Mouse (Mus musculus) ES-Bruce4 (cell line): Measurements from ENCODE around the gene Pbld1. TPM values are rescaled to one million over a fixed set of nuclear protein-coding genes. Genes with fewer than 3 reads are reported as not detected.
A peak's percentile ranks its signal among the peaks of the same experiment; 100 is the strongest.

Source experiments
- H3K27ac ChIP-seq: 2 replicates; pipeline ENCODE4 v1.5.1; 2012; ENCODE audit warnings: low read length, inconsistent platforms; ENCODE audit not compliant: insufficient read depth
- H3K27me3 ChIP-seq: 2 replicates; pipeline ENCODE4 v1.6.1; 2012; ENCODE audit warnings: mild to moderate bottlenecking, low read length, inconsistent platforms; ENCODE audit not compliant: control insufficient read depth, poor library complexity, insufficient read depth, severe bottlenecking
- H3K36me3 ChIP-seq: 2 replicates; pipeline ENCODE4 v1.6.1; 2012; ENCODE audit warnings: inconsistent platforms, mild to moderate bottlenecking, low read length, moderate library complexity; ENCODE audit not compliant: control insufficient read depth, poor library complexity, insufficient read depth, severe bottlenecking
- H3K4me1 ChIP-seq: one replicate; pipeline ENCODE4 v1.8.1; 2011; ENCODE audit warnings: low read length; ENCODE audit not compliant: control insufficient read depth, insufficient read depth
- H3K4me3 ChIP-seq: 2 replicates; pipeline ENCODE4 v1.5.1; 2011; ENCODE audit warnings: low read depth, mild to moderate bottlenecking, low read length
- H3K9ac ChIP-seq: 2 replicates; pipeline ENCODE4 v1.6.1; 2012; ENCODE audit warnings: low read depth, mild to moderate bottlenecking, inconsistent platforms; ENCODE audit not compliant: poor library complexity, severe bottlenecking
- H3K9me3 ChIP-seq: replicated peaks from 2 replicates; pipeline ENCODE4 v1.6.1; 2012; ENCODE audit warnings: mild to moderate bottlenecking, low read length, inconsistent platforms; ENCODE audit not compliant: control insufficient read depth, poor library complexity, insufficient read depth, severe bottlenecking
- CTCF ChIP-seq: IDR thresholded peaks from one replicate; pipeline ENCODE4 v1.8.1; 2011; ENCODE audit warnings: low read depth, low read length
- EP300 ChIP-seq: IDR thresholded peaks from 2 replicates; pipeline ENCODE4 v1.6.1; 2011; ENCODE audit warnings: low read depth, low read length; ENCODE audit not compliant: insufficient read depth
- POLR2A ChIP-seq: IDR thresholded peaks from one replicate; pipeline ENCODE4 v1.8.1; 2011; ENCODE audit warnings: low read length; ENCODE audit not compliant: insufficient read depth
- polyA plus RNA-seq: library from polyadenylated mRNA; stranded (reverse); fragments of >200 nt; gene quantifications from 2 replicates; pipeline ENCODE4 v1.2.4, GENCODE M21; 2011; ENCODE audit warnings: low read depth; ENCODE audit not compliant: missing spikeins, insufficient read depth, insufficient read length

The Pbld1 gene
- polyA plus RNA-seq, 1 experiment, result not detected

DNA sequence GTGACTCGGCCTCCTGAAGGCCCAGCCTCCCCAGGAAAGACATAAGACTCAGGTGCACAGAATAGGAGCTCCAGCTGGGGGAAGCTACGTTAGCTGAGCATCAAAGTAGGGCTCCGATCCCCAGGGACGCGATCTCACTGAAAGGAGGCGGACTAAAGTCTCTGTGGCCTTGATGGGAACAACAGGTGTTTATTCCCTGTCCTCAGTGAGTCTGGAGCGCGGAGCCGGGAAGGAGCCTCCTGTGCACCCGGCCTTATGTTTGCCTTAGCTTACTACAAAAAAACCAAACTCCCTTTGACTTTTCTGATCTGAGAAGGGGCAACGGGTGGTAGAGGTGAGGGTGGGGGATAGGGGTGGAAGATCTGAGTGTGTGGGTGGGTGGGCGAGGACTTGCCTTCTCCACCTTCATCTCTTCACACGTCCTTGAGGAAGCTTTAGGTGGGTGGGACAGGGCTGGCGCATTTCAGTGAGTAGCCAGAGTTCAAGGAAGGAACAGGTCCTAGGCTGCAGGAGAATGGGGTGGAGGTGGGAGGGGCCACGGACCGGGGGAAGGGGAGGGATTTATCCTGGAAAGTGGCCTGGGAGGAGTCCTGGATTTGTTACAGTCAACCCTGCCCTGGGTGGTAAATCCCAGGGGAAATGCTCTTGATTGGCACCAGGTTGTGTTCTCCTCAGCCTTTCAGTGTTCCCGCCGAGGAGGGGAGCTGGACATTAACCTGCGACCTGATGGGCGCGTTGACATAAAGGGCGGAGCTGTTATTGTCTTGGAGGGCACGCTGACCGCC is 2.8 kb upstream of the Pbld1 start:
- no peaks in the 10 kb centered on the region for H3K9me3 ChIP-seq
- H3K27me3 ChIP-seq, result no peaks in the 10 kb centered on the region
- H3K9ac ChIP-seq, result no peak overlapping the region
- no peaks in the 10 kb centered on the region for H3K4me1 ChIP-seq
- no peaks in the 10 kb centered on the region for H3K36me3 ChIP-seq
- H3K27ac ChIP-seq, result no peak overlapping the region
- peak overlapping the region; percentile 15 for H3K4me3 ChIP-seq
- peak; percentile 30 for TF ChIP-seq POLR2A
- no peak for TF ChIP-seq EP300

- Histone ChIP-seq H3K9ac (no peak overlapping the region), H3K9me3 (no peaks in the 10 kb centered on the region), H3K4me3 (no peak overlapping the region), H3K27ac (no peak overlapping the region), H3K4me1 (no peaks in the 10 kb centered on the region), H3K36me3 (no peaks in the 10 kb centered on the region), H3K27me3 (no peaks in the 10 kb centered on the region)
- TF ChIP-seq POLR2A (no peak), CTCF (no peak), EP300 (no peak)
Observed at GRCm38 (mm10) chr10:63060406-63060805, 444 bp downstream of the Pbld1 start.

GRCm38 (mm10) chr10:63061266-63061665 is 1.3 kb downstream of the Pbld1 start:
- Histone ChIP-seq H3K4me3 (peak overlapping the region; percentile 40), H3K9ac (0 out of 2 replicates have a peak overlapping the region, but pooled peaks have one; percentile 12), H3K4me1 (no peaks in the 10 kb centered on the region), H3K9me3 (no peaks in the 10 kb centered on the region), H3K27ac (no peak overlapping the region), H3K27me3 (no peaks in the 10 kb centered on the region), H3K36me3 (no peaks in the 10 kb centered on the region)
- TF ChIP-seq EP300 (no peak), CTCF (no peak), POLR2A (no peak)

- Histone ChIP-seq H3K27me3 (no peaks in the 10 kb centered on the region), H3K9me3 (no peaks in the 10 kb centered on the region), H3K27ac (no peak overlapping the region), H3K4me3 (no peak overlapping the region), H3K9ac (no peak overlapping the region), H3K36me3 (no peaks in the 10 kb centered on the region), H3K4me1 (no peaks in the 10 kb centered on the region)
- no peak for TF ChIP-seq EP300
- no peak for TF ChIP-seq CTCF
Observed at GRCm38 (mm10) chr10:63062696-63063095, 2.7 kb downstream of the Pbld1 start.

DNA sequence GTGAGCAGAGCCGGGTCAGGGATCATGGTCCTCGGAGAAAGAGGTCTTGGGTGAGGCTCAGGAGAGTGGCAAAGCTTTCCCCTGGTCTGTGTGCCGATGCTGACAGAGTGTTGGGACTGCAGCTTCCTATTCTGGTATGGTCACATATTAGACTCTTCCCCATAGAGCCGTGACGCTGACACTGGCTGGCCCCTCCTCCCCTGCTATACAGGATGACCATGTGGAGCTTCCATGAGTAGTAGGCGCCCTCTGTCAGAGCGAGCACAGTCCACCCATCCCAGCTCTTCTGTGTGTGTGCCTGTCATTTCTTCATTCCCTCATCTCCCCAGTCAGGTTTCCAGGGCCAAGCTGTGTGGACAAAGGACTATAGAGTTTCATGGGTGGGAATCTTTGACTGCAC is 3.4 kb downstream of the Pbld1 start:
- Histone ChIP-seq H3K4me1 (no peaks in the 10 kb centered on the region), H3K36me3 (no peaks in the 10 kb centered on the region), H3K9me3 (no peaks in the 10 kb centered on the region), H3K9ac (no peak overlapping the region), H3K27ac (no peak overlapping the region), H3K27me3 (no peaks in the 10 kb centered on the region), H3K4me3 (no peak overlapping the region)
- TF ChIP-seq CTCF, result no peak
- no peak for TF ChIP-seq POLR2A
- TF ChIP-seq EP300, result no peak

- H3K9ac ChIP-seq, result no peak overlapping the region
- no peak overlapping the region for H3K27ac ChIP-seq
- no peaks in the 10 kb centered on the region for H3K9me3 ChIP-seq
- H3K4me3 ChIP-seq, result no peak overlapping the region
- H3K36me3 ChIP-seq, result no peaks in the 10 kb centered on the region
- H3K4me1 ChIP-seq, result no peaks in the 10 kb centered on the region
- TF ChIP-seq CTCF, result no peak
- no peak for TF ChIP-seq EP300
- no peak for TF ChIP-seq POLR2A
- H3K27me3 ChIP-seq, result no peaks in the 10 kb centered on the region
Observed at GRCm38 (mm10) chr10:63064516-63064915, 4.6 kb downstream of the Pbld1 start.
